Mouse (Mus musculus): Measurements from ENCODE around the gene Spry2.

The Spry2 gene

DNA sequence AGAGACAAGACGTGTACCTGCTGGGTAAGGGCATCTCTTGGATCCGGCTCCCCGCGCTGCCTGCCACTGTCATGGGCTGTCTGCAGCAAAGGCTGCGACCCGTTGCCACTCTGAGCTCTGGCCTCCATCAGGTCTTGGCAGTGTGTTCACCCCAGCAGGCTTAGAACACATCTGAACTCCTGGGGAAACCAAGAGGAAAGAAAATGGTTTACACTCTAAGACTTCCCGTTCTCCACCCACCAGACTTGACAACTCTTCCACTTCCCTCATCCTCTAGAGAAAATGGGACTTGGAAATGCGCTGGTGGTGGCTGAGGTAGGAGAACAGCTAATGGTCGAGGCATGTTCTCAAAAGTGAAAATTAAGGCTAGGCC, 3.0 kb downstream of the Spry2 start:
- in situ Hi-C loops (cut with MboI): no loop called here

DNA sequence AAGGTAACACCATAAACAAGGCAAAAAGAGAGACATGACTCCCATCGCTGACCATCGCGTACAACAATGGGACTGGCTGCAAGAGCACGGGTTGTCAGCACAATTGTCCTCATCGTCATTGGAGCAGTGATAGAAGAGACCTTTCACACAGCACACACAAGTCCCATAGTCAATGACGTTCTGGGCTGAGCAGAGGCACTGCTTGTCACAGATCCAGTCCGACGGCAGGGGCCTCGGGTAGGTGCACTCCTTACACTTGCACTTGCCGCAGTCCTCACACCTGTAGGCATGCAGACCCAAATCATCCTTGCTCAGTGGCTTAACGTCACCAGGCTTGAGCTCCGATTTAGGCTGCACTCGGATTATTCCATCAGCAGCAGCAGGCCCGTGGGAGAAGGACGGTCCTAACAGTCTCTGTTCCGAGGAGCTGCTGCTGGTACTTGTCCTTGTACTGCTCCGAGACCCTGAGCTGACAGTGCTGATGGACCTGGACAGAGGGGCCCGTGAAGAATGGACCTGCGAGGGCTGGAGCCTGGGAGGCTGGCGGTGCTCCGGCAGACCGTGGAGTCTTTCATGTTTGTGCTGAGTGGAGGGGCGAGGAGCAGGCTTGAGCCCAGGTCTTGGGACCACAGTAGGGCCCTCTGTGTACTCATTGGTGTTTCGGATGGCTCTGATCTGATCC, 3.5 kb downstream of the Spry2 start:
- in situ Hi-C loops (cut with MboI): no loop called here

DNA sequence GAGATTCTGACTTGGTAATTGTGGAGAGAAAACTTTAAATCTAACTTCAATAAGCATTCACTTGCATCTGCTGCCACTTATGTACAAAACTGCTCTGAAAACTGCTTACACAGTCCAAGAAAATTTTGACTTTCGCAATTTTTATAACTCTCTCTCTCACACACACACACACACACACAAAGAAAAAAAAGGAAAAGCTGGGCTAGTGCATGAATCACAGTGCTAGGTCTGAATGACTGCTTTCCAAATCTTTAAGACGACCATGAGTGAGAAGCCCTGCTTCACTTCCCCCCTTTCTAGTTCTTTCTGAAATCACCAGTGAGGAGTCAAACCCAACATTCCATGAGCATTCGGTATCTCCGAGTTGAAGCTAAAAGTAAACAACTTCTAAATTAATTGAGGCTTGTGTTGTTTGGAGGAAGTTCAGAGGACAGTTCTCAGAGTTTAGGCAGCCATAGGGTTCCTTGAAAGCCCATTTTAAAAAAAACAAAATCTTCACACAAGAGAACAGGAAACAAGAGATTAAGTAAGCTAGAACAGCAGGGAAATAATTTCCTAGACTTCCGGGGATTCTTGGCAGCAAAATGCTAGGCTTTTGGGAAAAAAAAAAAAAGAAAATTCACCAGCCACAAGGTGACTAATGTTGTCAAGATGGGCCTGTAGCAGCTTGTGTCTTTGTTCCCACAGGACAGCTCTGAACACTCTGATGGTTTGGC, 5.9 kb downstream of the Spry2 start:
- in situ Hi-C loops (cut with MboI): no loop called here

DNA sequence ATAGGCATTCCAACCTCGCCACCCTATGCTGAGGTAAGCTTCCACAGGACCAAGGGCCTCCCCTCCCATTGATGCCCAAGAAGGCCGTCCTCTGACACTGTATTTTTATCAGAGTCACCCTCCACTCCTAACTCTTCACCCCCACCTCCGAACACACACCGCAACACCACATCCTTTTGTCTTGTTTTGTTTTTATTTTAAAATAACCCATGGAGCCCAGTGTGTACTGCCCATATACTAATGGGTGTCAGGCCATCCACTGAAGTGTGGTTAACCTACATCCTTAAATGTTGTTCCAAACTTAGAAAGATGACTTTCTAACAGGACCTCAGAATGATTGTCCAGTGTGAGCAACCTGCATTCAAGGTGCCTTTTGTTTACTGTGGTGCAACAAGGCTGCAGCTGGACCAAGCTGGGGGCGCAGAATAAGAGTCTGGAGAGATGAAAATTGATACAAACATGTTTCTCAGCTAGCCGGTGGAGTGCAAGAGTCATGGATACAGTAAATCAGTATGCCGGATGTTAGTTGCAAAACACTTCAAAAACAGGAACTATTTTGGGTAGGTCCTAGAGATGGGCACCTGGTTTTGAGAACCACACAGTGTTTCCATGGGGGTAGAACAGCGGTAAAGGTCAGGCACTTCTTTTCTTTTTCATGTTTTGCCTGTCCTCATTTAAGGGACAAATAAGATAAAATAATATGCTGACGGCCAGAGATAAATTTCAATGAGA, 9.8 kb downstream of the Spry2 start:
- in situ Hi-C loops (cut with MboI): no loop called here

DNA sequence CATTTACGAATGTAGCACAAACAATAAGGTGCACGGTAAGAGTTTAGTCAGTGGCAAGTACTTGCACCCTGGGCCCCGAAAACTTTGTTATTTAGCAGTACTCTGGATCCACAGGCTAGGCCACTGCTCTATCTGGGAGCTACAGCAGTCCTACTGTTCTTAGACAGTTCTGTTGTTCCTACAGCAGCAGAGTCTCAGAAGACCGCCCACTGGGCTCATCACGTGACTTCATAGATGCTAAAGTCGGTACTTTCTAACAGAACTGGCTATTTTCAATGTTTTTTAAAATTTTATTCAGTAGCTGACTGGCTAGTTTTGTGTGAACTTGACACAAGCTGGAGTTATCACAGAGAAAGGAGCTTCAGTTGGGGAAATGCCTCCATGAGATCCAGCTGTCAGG, 11.4 kb downstream of the Spry2 start:
- in situ Hi-C loops (cut with MboI): no loop called here

DNA sequence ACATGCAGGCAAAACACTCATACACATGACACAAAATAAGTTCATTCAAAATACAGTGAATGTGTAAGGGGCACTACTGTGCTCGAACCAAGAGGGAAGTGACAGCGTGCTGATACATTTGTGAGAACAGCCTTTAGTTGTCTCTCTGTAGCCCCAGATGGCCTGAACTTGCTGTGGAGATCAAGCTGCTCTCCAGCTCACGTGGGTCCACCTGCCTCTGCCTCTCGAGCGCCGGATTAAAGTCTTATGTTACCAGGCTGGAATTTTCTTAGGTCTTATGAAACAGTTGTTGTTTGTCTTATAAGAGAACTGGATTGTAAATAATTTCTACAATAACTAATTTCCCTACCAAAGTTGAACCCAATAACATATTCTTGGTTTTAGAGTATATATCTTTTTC, 13.4 kb downstream of the Spry2 start:
- in situ Hi-C loops (cut with MboI): no loop called here

DNA sequence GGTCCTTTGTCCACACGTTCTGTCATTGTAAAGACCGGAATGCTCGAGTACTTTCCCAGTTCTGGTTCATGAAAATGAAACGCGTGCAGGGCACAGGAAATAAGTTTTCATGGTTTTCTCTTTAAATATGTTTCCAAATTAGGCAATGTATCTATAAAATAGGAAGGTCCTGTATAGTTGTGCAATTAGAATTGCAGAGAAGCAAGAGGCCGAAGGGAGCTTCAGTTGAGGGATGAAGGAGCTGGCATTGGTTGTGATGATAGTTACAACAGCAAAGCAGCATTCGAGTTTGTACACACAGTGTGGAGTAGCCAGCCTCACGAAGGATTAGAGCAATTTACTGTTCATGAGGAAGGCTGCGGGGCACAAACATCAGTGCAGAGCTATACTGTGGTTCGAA, 18.3 kb downstream of the Spry2 start:
- in situ Hi-C loops (cut with MboI): no loop called here

DNA sequence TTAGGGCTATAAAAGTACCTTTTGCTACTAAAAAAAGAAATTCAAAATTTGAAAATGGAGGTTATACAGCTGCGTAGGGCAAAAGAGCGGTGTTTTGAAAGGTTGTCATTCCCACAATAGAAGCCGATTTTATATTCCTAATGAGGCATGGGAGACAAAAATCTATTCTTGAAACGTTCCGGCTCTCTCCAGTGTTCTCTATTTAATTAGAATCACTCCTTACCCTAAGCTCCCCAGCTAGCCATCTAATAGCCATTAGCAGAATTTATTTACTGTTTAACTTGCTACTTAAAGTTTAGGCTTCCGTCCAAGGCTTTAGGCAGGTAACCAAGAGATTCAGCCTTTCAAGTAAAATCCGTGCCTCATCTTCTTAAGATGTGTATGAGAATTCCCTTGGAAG, 20.2 kb downstream of the Spry2 start:
- in situ Hi-C loops (cut with MboI): no loop called here

DNA sequence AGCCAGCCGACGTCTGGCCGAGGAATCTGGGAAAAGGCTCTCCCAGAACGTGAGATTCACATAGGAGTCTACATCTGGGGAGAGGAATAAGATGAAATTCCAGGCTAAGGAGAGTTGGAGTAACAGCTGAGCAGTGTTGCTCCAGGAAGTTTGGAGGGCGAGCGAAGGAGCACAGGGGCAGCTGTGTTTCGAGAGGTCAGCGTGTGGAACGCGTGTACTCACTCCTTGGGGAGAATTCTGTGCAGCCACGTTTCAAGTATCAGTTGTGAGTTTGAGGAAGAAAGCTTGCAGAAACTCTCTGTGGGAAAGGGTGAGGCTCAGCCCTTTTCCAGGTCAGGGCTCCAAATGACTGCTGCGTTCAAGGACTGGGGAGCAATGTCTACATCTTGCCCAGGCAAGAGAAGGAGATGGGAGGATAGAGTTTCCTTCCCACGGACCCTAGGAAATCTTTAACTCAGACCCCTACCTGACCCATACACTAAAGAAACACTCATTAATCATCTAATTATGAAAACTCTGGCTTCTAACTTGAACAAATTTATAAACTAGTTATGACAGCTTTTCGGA, 26.2 kb downstream of the Spry2 start:
- in situ Hi-C loops (cut with MboI): no loop called here

DNA sequence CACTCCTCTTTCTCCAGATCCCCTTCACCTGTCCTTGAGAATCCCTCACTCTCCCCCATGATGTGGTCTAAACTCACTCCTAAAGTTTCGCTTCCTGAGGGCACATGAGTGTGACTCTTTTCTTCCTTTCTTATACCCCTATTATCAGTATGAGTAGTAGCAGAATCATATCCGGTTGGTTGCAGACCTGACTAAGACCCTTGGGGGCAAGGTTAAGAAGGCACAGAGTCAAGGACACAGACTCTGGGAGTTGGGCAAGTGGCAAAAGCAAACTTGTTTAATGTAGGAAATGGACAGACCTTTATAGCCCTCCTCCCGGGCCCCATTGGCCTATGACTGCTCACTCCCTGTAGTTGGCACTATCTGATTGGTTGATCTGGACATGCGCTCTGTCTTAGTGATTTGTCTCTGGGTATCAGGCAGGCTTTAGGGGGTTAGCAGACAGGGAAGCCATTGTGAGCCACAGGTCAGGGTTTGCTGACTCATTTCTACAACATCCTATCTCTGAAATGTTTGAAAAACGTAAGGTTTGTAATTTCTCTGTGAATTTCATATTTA, 31.2 kb downstream of the Spry2 start:
- in situ Hi-C loops (cut with MboI): no loop called here

DNA sequence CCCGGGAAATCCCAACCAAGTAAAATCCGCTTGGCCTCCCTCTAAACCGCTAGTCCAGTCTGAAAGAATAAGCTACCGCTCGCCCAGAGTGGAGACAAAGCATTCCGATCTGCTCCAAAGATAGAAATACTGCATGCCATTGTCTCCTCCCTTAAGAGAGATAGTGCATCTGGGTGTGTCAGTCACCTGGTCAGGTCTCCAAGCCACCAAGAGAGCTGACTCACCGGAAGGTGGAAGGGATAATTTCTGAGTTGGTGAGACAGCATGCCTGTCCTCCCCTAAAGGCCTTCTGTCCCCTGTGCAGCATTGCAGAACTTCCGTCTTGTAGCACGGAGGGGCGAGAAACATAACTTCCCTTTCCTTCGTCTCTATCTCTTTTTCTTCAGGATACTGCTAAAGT, 34.4 kb downstream of the Spry2 start:
- in situ Hi-C loops (cut with MboI): no loop called here

DNA sequence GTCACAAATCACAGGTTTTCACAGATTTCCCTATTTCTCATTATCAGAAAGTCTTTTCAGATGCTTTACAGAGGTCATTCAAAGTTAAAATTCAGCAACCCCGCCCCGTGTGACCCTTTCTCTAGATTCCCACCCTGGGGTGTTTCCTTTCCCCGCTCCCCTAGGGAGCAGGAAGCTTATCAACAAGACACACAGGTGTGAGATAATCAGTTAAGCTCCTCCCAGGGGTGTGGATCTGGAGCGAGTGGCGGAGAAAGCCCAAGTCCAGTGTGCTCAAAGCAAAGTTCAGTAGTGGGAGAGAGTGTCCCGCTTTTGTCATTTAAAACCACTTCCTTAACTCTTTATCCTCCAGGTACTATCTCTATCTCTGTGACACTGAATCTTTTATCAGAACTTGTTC, 35.7 kb downstream of the Spry2 start:
- in situ Hi-C loops (cut with MboI): no loop called here

DNA sequence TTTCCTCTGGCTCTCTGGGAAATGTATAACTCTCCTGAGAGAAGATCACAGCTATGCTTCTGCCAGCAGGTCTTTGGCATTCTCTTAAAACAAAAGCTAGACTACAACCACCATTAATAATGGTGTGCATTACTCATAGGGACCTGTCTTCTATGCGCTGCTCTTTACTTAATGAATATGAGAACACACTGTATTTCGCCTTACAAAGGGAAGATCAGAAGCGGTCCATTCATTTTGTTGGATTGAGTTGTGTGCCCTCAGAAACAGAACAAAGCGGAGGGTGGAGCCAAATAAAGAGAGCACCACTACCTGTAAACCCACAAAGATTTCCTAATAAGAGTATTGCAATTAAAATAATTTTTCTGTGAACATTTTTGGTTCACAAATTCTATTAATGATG, 36.3 kb downstream of the Spry2 start:
- in situ Hi-C loops (cut with MboI): no loop called here

DNA sequence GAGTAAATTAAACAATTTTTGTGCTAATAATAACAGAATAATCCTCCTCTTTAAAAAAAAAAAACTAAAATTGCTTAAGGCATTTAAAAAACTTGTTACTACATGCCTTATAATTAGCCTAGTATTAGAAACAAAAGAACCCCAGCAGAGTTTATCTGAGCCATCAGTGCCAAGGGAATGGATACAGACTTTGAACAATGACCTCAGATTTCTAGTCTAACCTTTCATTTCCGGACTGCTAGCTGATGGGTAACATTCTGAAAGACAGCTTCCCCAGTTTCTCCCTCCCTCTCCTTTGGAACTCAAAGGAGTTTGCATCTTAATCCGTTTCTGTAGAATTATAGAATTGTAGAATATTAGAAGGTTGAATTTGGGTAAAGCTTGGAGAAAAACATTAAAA, 36.7 kb downstream of the Spry2 start:
- in situ Hi-C loops (cut with MboI): no loop called here

DNA sequence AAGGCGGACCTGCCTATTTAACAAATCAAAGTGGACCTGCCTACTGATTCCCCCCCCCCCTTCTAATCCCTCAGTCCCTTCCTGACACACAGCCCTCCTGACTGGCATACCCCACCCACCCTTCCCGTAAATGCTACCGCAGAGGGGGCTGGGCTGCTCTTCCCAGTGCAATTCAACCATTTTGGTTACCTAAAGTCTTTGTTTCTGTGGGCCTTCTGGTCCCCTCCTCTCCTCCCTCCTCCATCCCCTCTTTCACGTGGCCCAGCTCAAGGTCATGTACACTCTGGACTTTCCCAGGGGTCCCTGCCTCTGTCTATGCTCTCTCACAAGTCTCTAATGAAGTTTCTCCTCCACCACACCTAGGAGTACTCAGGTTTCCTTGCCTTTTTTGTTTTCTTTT, 37.3 kb downstream of the Spry2 start:
- in situ Hi-C loops (cut with MboI): no loop called here

DNA sequence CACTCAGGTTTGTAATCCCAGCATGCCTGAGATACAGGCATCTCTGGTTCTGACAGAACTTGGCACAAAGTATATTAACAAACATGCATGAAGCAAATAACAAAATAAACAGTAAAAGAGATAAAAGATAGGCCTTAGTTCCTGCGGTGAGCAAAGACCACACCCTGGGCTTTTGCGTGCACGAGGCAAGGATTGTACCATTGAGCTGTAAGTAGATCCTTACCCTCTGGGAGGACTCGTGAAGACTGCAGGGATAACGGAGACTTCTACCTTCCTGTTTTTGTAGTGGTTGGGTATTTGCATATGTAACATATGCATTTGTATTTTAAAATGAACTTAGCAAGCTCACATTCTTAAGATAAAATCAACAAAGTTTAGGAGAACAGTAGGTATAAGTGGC, 37.7 kb downstream of the Spry2 start:
- in situ Hi-C loops (cut with MboI): no loop called here

DNA sequence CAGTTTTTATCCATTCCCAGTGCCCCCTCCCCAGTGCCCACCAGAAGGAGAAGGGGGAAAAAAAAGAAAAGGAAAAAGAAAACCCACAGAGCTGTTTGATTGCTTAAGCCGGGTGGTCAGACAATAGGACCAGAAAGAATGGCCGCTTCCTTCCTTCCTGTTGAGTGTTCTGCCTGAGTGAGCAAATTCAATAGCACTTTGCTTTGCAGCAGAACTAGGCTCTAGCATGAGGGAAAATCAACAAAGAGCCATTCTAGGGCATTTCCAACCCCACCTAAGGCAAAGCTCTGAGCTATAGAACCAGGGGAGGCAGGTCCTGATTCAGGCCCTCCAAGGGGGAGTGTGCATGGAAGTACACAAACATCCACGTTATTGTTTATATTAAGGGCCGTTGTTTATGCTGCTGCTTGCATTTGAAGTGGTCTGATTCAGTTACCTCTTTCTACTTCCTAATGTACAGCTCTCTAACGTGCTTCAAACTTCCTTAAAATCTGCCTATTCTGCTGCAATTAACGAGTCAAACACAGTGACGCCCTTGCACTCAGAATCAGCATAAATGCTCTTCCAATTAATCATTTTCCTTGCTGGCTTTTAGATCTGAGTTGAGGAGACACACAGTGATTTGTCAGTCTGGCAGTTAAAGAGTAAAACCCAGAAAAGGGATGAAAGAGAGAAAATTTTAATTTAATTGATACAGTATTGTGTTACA, 45.1 kb downstream of the Spry2 start:
- in situ Hi-C loops (cut with MboI): no loop called here

All from mature B cell (primary cell).